Mouse (Mus musculus): ENCODE results near the gene Henmt1. TPM values are rescaled to one million over a fixed set of nuclear protein-coding genes. Genes with fewer than 3 reads are reported as not detected.

Gene Henmt1
- polyA plus RNA-seq, 1 experiment from 2014 or later: 0.11 TPM

Other genes with a start within 250 kb of the Henmt1 start
- 51.1 and 53.9 TPM in 2 replicates for gene Gpsm2, start 217.6 kb upstream of the Henmt1 start, polyA plus RNA-seq (2016; fragmentation: Nextera tagmentation; extraction: Ambion mirVana)
- gene Aknad1, start 200.2 kb upstream of the Henmt1 start, polyA plus RNA-seq (2016; fragmentation: Nextera tagmentation; extraction: Ambion mirVana): 0.24 and 0.37 TPM in 2 replicates
- gene Stxbp3, start 99.3 kb upstream of the Henmt1 start, polyA plus RNA-seq (2016; fragmentation: Nextera tagmentation; extraction: Ambion mirVana): 21.1 and 24.3 TPM in 2 replicates
- 0.07 and 0.10 TPM in 2 replicates for gene Fndc7, start 49.9 kb upstream of the Henmt1 start, polyA plus RNA-seq (2016; fragmentation: Nextera tagmentation; extraction: Ambion mirVana)
- 58.1 and 59.1 TPM in 2 replicates for gene Prpf38b, start 28.1 kb upstream of the Henmt1 start, polyA plus RNA-seq (2016; fragmentation: Nextera tagmentation; extraction: Ambion mirVana)
- gene Gm9857, start 572 bp downstream of the Henmt1 start, polyA plus RNA-seq (2016; fragmentation: Nextera tagmentation; extraction: Ambion mirVana): not detected in 2 replicates
- gene Fam102b, start 87.7 kb downstream of the Henmt1 start, polyA plus RNA-seq (2016; fragmentation: Nextera tagmentation; extraction: Ambion mirVana): 4.5 TPM in 2 replicates
- not detected in 2 replicates for gene Slc25a54, start 140.6 kb downstream of the Henmt1 start, polyA plus RNA-seq (2016; fragmentation: Nextera tagmentation; extraction: Ambion mirVana)
- gene Slc25a24, start 183.3 kb downstream of the Henmt1 start, polyA plus RNA-seq (2016; fragmentation: Nextera tagmentation; extraction: Ambion mirVana): 10.0 and 10.1 TPM in 2 replicates